In the genomic region with DNA sequence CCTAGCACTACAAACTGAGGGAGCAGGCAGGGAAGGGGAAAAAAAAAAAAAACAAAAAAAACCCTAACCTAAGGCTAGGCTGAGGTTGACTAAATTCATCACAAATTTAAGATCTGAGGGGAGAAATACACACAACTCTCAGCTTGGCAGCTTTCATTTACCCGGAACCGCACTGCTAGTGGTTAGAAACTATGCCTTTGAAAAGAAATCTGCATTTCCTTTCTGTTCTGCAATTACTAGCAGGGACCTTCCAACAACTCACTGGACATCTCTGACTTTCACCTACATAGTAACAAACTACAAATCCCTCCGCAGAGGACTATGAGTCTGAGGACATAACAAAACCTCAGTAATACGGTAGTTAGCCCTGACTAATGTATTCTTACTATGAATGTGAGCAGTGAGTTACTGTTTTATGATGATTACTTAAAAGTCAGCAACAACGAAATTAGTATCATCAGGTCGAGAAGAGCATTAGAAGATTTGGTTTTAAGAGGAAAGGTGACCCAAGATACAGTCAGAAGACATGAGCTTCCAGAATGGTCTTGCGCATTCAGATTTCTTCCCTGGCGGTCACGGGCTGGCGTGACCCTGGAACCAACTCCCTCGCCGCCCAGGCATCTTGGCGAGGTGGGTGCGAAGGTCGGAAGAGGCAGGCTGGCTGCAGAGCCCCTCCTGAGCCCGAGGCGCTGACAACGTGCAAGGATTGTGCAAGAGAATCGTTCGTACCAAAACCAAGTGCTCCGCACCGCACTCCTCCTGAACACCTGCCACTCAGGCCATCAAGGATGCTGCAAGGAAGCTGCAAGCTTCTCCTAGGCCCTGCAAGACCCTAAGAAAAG, we compare ENCODE assay signal across 8 mouse cellular contexts. TPM values are rescaled to one million over a fixed set of nuclear protein-coding genes. Genes with fewer than 3 reads are reported as not detected.
DNase-seq lines count a peak whose midpoint lies in the region; ATAC-seq and TF ChIP-seq lines count a peak whose summit lies in the region.

No protein-coding gene starts in this region.

- intact Hi-C loops in heart, postnatal 36 days (cut with DNase I): loop anchor here (2.0 to 10.0 kb wide), 2 partner anchors 25 to 149 kb away; no protein-coding TSS in a partner anchor

- H3K9me3 ChIP-seq in heart, postnatal 0 days (replicated peaks; ENCODE audit: control insufficient read depth, low read length): no peaks in the 10 kb centered on the region
- H3K9me3 ChIP-seq in forebrain, embryonic 13.5 days (replicated peaks): no peaks in the 10 kb centered on the region
- no peaks in the 10 kb centered on the region for H3K9me3 ChIP-seq in liver, embryonic 15.5 days (replicated peaks)

- peaks cover 7% of the 10 kb centered on the region; the same call in 1 of the 2 replicates for H3K4me1 ChIP-seq in heart, postnatal 0 days (ENCODE audit: control insufficient read depth, insufficient read depth)
- peaks cover 38% of the 10 kb centered on the region for H3K4me1 ChIP-seq in forebrain, embryonic 13.5 days
- H3K4me1 ChIP-seq in liver, embryonic 15.5 days (replicated peaks): peaks cover 68% of the 10 kb centered on the region

- peak overlapping the region; percentile 95 for H3K4me2 ChIP-seq in heart, postnatal 0 days (ENCODE audit: low read depth, low read length)
- peak overlapping the region; percentile 91 for H3K4me2 ChIP-seq in forebrain, embryonic 13.5 days
- H3K4me2 ChIP-seq in liver, embryonic 15.5 days: peak overlapping the region; percentile 87

- no peak for ATAC-seq in heart, postnatal 0 days (ENCODE audit: insufficient read depth, low read depth)
- no peak for ATAC-seq in forebrain, embryonic 13.5 days
- peak; percentile 19 for ATAC-seq in liver, embryonic 15.5 days (ENCODE audit: insufficient read depth)
- ATAC-seq in megakaryocyte-erythroid progenitor cell, adult 5-6 weeks (replicated peaks; ENCODE audit: low FRiP score, low TSS enrichment, poor library complexity, severe bottlenecking): no peak; the same call in 1 of the 2 replicates
- no peak for ATAC-seq in cerebellum, adult (ENCODE audit: insufficient number of reproducible peaks, low FRiP score, low TSS enrichment)

- peak overlapping the region; percentile 92 for H3K27ac ChIP-seq in heart, postnatal 0 days (ENCODE audit: low read depth)
- H3K27ac ChIP-seq in forebrain, embryonic 13.5 days: peak overlapping the region; percentile 91
- H3K27ac ChIP-seq in liver, embryonic 15.5 days (replicated peaks): peak overlapping the region; percentile 89

- TF ChIP-seq CTCF in heart, postnatal 0 days (IDR thresholded peaks at IDR 0.05; ENCODE audit: low read depth): no peak

- H3K4me3 ChIP-seq in heart, postnatal 0 days (ENCODE audit: low read depth, low read length): peak overlapping the region; percentile 75
- peak overlapping the region; percentile 92 for H3K4me3 ChIP-seq in forebrain, embryonic 13.5 days
- peak overlapping the region; percentile 72 for H3K4me3 ChIP-seq in liver, embryonic 15.5 days (replicated peaks)

- 6% methylated on average over 22 of the region's 22 CpGs for WGBS in heart, postnatal 0 days
- WGBS in forebrain, embryonic 13.5 days: 3% methylated on average over 22 of the region's 22 CpGs
- 3% methylated on average over 22 of the region's 22 CpGs for WGBS in liver, embryonic 15.5 days (ENCODE audit: insufficient replicate concordance)

- DNase-seq in heart, postnatal 0 days (ENCODE audit: low spot score): no peak
- no peak for DNase-seq in heart, postnatal 36 days
- DNase-seq in MEL-GATA-1-ER (ENCODE audit: extremely low read depth, low read depth): peak; percentile 72
- DNase-seq in adrenal gland, adult 18-20 months (ENCODE audit: low spot score in 2 of 2): no peak

- TF ChIP-seq EP300 in heart, postnatal 0 days (IDR thresholded peaks at IDR 0.05; ENCODE audit: low read depth): no peak

- peaks cover 7% of the 10 kb centered on the region; the same call in 1 of the 2 replicates for H3K36me3 ChIP-seq in heart, postnatal 0 days (replicated peaks; ENCODE audit: control insufficient read depth, insufficient read depth, low read length)
- peaks cover 7% of the 10 kb centered on the region; the same call in 1 of the 2 replicates for H3K36me3 ChIP-seq in forebrain, embryonic 13.5 days (ENCODE audit: poor library complexity, severe bottlenecking)
- peaks cover 19% of the 10 kb centered on the region for H3K36me3 ChIP-seq in liver, embryonic 15.5 days (replicated peaks)

- H3K9ac ChIP-seq in heart, postnatal 0 days (replicated peaks; ENCODE audit: low read depth, low read length): peak overlapping the region; percentile 75
- H3K9ac ChIP-seq in forebrain, embryonic 13.5 days: peak overlapping the region; percentile 95
- H3K9ac ChIP-seq in liver, embryonic 15.5 days: peak overlapping the region; percentile 77

- H3K27me3 ChIP-seq in heart, postnatal 0 days (ENCODE audit: control insufficient read depth, insufficient read depth, low read length): no peaks in the 10 kb centered on the region
- no peaks in the 10 kb centered on the region for H3K27me3 ChIP-seq in forebrain, embryonic 13.5 days
- H3K27me3 ChIP-seq in liver, embryonic 15.5 days: no peaks in the 10 kb centered on the region

RNA-seq across cellular contexts. Expression of gene Tecr, which starts 14.2 kb away (rescaled TPM):
- 253 and 327 TPM in 2 replicates for total RNA-seq in heart, postnatal 0 days (2014; rRNA removed; ENCODE audit: low replicate concordance)
- 380 and 391 TPM in 2 replicates for polyA plus RNA-seq in heart, postnatal 0 days (2015; fragmentation: Nextera tagmentation; extraction: Ambion mirVana)
- 100 to 1,000 TPM; 431 to 554 TPM for total RNA-seq in heart, postnatal 36 days (2021)
- polyA plus RNA-seq in forebrain, embryonic 13.5 days (2015; fragmentation: Nextera tagmentation; extraction: Ambion mirVana): 613 and 652 TPM in 2 replicates
- 329 and 344 TPM in 2 replicates for polyA plus RNA-seq in liver, embryonic 15.5 days (2015; fragmentation: Nextera tagmentation; extraction: Ambion mirVana)
- total RNA-seq in adrenal gland, adult 18-20 months (2021): 100 to 1,000 TPM; 498 to 523 TPM
- 304 and 466 TPM in 2 replicates for total RNA-seq in megakaryocyte-erythroid progenitor cell, adult 5-6 weeks (2014; fragmentation: Nextera tagmentation)
- 230 and 318 TPM in 2 replicates for total RNA-seq in megakaryocyte-erythroid progenitor cell, adult 5-6 weeks (2017)

RNA-seq across cellular contexts. Expression of gene Dnajb1, which starts 14.4 kb away (rescaled TPM):
- 17.6 and 21.3 TPM in 2 replicates for total RNA-seq in heart, postnatal 0 days (2014; rRNA removed; ENCODE audit: low replicate concordance)
- polyA plus RNA-seq in heart, postnatal 0 days (2015; fragmentation: Nextera tagmentation; extraction: Ambion mirVana): 23.3 and 26.7 TPM in 2 replicates
- 10 to 100 TPM; 10.7 to 16.0 TPM for total RNA-seq in heart, postnatal 36 days (2021)
- 59.4 and 61.9 TPM in 2 replicates for polyA plus RNA-seq in forebrain, embryonic 13.5 days (2015; fragmentation: Nextera tagmentation; extraction: Ambion mirVana)
- 52.7 and 56.0 TPM in 2 replicates for polyA plus RNA-seq in liver, embryonic 15.5 days (2015; fragmentation: Nextera tagmentation; extraction: Ambion mirVana)
- total RNA-seq in adrenal gland, adult 18-20 months (2021): 10 to 100 TPM; 75.9 to 83.0 TPM
- total RNA-seq in megakaryocyte-erythroid progenitor cell, adult 5-6 weeks (2014; fragmentation: Nextera tagmentation): 49.7 and 52.6 TPM in 2 replicates
- 50.2 and 63.1 TPM in 2 replicates for total RNA-seq in megakaryocyte-erythroid progenitor cell, adult 5-6 weeks (2017)

RNA-seq across cellular contexts. Expression of gene Ndufb7, which starts 27.1 kb away (rescaled TPM):
- 431 and 682 TPM in 2 replicates for total RNA-seq in heart, postnatal 0 days (2014; rRNA removed; ENCODE audit: low replicate concordance)
- polyA plus RNA-seq in heart, postnatal 0 days (2015; fragmentation: Nextera tagmentation; extraction: Ambion mirVana): 1,145 and 1,161 TPM in 2 replicates
- 100 to 1,000 TPM; 712 to 745 TPM for total RNA-seq in heart, postnatal 36 days (2021)
- polyA plus RNA-seq in forebrain, embryonic 13.5 days (2015; fragmentation: Nextera tagmentation; extraction: Ambion mirVana): 393 and 412 TPM in 2 replicates
- 231 and 237 TPM in 2 replicates for polyA plus RNA-seq in liver, embryonic 15.5 days (2015; fragmentation: Nextera tagmentation; extraction: Ambion mirVana)
- total RNA-seq in adrenal gland, adult 18-20 months (2021): 100 to 1,000 TPM; 220 to 282 TPM
- 199 and 204 TPM in 2 replicates for total RNA-seq in megakaryocyte-erythroid progenitor cell, adult 5-6 weeks (2014; fragmentation: Nextera tagmentation)
- 173 and 183 TPM in 2 replicates for total RNA-seq in megakaryocyte-erythroid progenitor cell, adult 5-6 weeks (2017)

RNA-seq across cellular contexts. Expression of gene Olfr370, which starts 58.0 kb away (rescaled TPM):
- not detected in 2 replicates for total RNA-seq in heart, postnatal 0 days (2014; rRNA removed; ENCODE audit: low replicate concordance)
- polyA plus RNA-seq in heart, postnatal 0 days (2015; fragmentation: Nextera tagmentation; extraction: Ambion mirVana): not detected in 2 replicates
- total RNA-seq in heart, postnatal 36 days (2021): not detected
- polyA plus RNA-seq in forebrain, embryonic 13.5 days (2015; fragmentation: Nextera tagmentation; extraction: Ambion mirVana): 0.15 TPM in 1 of 2 replicates, not detected in the other
- not detected in 2 replicates for polyA plus RNA-seq in liver, embryonic 15.5 days (2015; fragmentation: Nextera tagmentation; extraction: Ambion mirVana)
- total RNA-seq in adrenal gland, adult 18-20 months (2021): not detected
- total RNA-seq in megakaryocyte-erythroid progenitor cell, adult 5-6 weeks (2014; fragmentation: Nextera tagmentation): not detected in 2 replicates
- not detected in 2 replicates for total RNA-seq in megakaryocyte-erythroid progenitor cell, adult 5-6 weeks (2017)

RNA-seq across cellular contexts. Expression of gene Gipc1, which starts 58.9 kb away (rescaled TPM):
- 82.2 and 82.6 TPM in 2 replicates for total RNA-seq in heart, postnatal 0 days (2014; rRNA removed; ENCODE audit: low replicate concordance)
- polyA plus RNA-seq in heart, postnatal 0 days (2015; fragmentation: Nextera tagmentation; extraction: Ambion mirVana): 101 and 102 TPM in 2 replicates
- 10 to 100 TPM; 25.2 to 28.3 TPM for total RNA-seq in heart, postnatal 36 days (2021)
- 190 and 196 TPM in 2 replicates for polyA plus RNA-seq in forebrain, embryonic 13.5 days (2015; fragmentation: Nextera tagmentation; extraction: Ambion mirVana)
- polyA plus RNA-seq in liver, embryonic 15.5 days (2015; fragmentation: Nextera tagmentation; extraction: Ambion mirVana): 49.8 and 50.8 TPM in 2 replicates
- total RNA-seq in adrenal gland, adult 18-20 months (2021): 10 to 100 TPM; 26.2 to 29.8 TPM
- 15.6 and 31.4 TPM in 2 replicates for total RNA-seq in megakaryocyte-erythroid progenitor cell, adult 5-6 weeks (2014; fragmentation: Nextera tagmentation)
- total RNA-seq in megakaryocyte-erythroid progenitor cell, adult 5-6 weeks (2017): 6.5 and 6.9 TPM in 2 replicates
